Mouse (Mus musculus) brown adipose tissue, adult 24 weeks (tissue): ENCODE measurements around the gene Zfp607b. TPM values are rescaled to one million over a fixed set of nuclear protein-coding genes. Genes with fewer than 3 reads are reported as not detected.

Source experiments
- H3K27ac ChIP-seq: fragments of 200-500 bp; replicated peaks from 2 replicates; pipeline ENCODE4 v1.5.1; 2012; ENCODE audit warnings: low read depth, mild to moderate bottlenecking, low read length
- H3K4me1 ChIP-seq: fragments of 200-500 bp; 2 replicates; pipeline ENCODE4 v1.6.1; 2012; ENCODE audit warnings: low read length, mixed read lengths; ENCODE audit not compliant: control insufficient read depth, insufficient read depth, insufficient read length
- H3K4me3 ChIP-seq: fragments of 200-500 bp; 2 replicates; pipeline ENCODE4 v1.5.1; 2012; ENCODE audit warnings: low read depth, mild to moderate bottlenecking, low read length, moderate library complexity; ENCODE audit not compliant: insufficient read depth
- polyA plus RNA-seq: library from polyadenylated mRNA; stranded (reverse); fragments of >200 nt; gene quantifications from 2 replicates; pipeline ENCODE4 v1.2.4, GENCODE M21; 2012; ENCODE audit not compliant: missing spikeins, insufficient read depth, insufficient read length

Zfp607b gene
- polyA plus RNA-seq, 1 experiment = 3.1 TPM

GRCm38 (mm10) chr7:27673064-27673574 is 16.0 kb upstream of the Zfp607b start:
- H3K27ac ChIP-seq = no peak overlapping the region
- peaks cover 7% of the 10 kb centered on the region; the same call in 1 of the 2 replicates for H3K4me1 ChIP-seq
- peak overlapping the region; percentile 97 for H3K4me3 ChIP-seq

DNA sequence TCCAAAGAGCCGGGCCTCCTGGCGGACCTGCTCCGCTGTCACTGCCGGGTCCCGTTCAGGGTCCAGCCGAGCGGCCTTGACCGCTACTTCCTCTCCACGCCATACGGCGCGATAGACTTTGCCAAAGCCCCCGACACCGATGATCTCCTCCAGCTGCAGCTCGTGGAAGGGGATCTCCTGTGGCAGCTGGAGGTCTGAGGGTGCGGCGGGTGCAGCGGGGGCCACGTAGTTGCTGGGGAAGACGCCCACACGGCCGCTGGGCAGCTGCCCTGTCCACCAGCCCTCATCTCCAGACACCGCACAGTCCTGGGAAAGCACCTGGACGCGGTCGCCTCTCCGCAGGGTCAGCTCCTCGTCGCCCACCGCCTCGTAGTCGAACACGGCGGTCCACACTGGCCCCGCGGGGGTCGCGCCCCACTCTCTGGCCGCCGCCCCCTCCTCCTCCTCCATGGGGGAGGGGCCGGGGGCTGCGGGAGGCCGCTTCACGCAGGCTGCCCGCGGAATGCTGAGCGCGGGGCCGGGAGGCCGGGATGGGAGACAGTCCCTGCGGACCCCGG is 15.5 kb upstream of the Zfp607b start:
- no peak overlapping the region for H3K27ac ChIP-seq
- H3K4me1 ChIP-seq = peaks cover 7% of the 10 kb centered on the region; the same call in 1 of the 2 replicates
- H3K4me3 ChIP-seq = peak overlapping the region; percentile 97

GRCm38 (mm10) chr7:27674195-27674521 is 15.0 kb upstream of the Zfp607b start:
- Histone ChIP-seq H3K4me1 (peaks cover 7% of the 10 kb centered on the region; the same call in 1 of the 2 replicates), H3K27ac (no peak overlapping the region), H3K4me3 (peak overlapping the region; percentile 97)

DNA sequence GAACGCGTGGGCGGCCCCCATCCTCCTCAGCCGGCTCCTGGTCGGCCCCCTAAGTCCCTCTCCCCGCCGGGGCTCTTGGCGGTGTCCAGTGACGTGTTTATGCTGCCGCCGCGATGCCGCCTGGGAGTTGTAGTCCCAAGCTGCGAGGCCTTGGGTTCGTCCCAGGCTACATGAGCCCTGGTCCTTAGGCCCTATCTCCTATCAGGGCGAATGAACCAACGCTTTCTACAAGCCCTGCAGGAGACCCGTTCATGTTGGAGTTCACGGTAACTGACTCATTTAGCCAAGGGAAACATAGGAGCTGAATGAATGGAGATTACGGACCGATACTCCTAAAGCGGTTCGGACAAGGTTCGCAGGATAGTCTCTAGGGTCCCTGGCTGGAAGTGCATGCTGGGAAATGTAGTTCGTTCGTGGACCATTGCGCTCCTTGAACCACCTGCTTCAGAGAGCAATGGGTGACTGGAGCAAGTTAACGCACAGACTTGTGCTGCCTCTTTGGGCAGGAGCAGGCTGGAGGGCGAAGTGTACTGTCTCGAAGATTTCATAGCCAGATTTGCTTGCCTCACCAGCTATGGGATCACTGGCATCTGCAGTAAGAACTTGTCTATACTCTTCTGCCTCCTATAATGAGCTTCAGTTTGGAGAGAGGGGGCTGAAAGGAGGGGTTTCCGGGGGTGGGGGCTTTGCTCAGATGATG is 14.5 kb upstream of the Zfp607b start, which contains the start of gene Map3k10:
Map3k10 (minus strand) TSS at position 77 of the 700 bp plus-strand sequence.
- Histone ChIP-seq H3K4me1 (peaks cover 7% of the 10 kb centered on the region; the same call in 1 of the 2 replicates), H3K4me3 (peak within 1 kb of the TSS; percentile 97), H3K27ac (peak within 1 kb of the TSS; percentile 98)

GRCm38 (mm10) chr7:27675222-27675612 is 13.9 kb upstream of the Zfp607b start:
- no peak overlapping the region for H3K4me3 ChIP-seq
- H3K27ac ChIP-seq = no peak overlapping the region
- H3K4me1 ChIP-seq = peaks cover 7% of the 10 kb centered on the region; the same call in 1 of the 2 replicates

DNA sequence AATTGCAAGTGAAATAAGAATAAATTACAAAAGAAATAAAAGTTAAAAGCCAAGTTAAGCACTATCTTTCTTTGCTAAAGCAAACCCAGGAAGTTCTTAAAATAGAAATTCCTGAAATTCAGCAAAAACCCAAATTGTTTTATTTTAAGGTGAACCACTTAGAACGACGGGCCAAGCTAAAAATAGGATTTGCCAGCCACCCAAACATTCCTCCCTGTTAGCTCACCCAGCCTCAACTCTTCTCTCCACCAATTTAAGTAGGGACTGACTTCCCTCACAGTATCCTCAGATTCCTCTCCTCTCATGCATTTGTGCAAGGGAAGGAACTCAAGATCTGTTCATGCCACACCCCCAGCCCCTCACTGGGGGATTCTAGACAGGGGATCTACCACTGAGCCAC is 5.9 kb upstream of the Zfp607b start:
- Histone ChIP-seq H3K4me3 (no peak overlapping the region), H3K27ac (no peak overlapping the region), H3K4me1 (no peaks in the 10 kb centered on the region)

- H3K4me1 ChIP-seq = no peaks in the 10 kb centered on the region
- H3K4me3 ChIP-seq = no peak overlapping the region
These were observed 3.9 kb upstream of the Zfp607b start for GRCm38 (mm10) chr7:27685220-27685619.

DNA sequence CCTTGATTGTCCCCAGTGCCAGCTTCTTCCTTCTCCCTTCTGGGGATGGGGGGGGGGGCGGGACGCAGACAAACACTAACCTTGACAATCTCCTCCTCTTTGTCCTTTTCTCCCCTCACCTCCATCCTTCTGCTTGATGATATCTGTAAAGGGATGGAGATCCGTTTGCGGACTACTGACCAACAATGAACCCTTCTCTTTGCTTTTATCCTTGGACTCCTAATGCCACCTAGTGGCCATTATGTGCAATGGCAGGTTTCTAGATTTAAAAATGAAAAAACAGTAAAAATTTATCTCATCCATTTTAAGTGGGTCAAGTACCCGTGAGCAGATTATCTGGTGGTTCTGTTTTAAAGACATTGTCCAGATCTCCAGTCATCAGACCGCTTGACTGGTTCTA is 3.5 kb upstream of the Zfp607b start:
- H3K4me3 ChIP-seq = no peak overlapping the region
- H3K27ac ChIP-seq = no peak overlapping the region
- no peaks in the 10 kb centered on the region for H3K4me1 ChIP-seq

More at GRCm38 (mm10) chr7:27685220-27685619, 3.9 kb upstream of the Zfp607b start:
- no peak overlapping the region for H3K27ac ChIP-seq

DNA sequence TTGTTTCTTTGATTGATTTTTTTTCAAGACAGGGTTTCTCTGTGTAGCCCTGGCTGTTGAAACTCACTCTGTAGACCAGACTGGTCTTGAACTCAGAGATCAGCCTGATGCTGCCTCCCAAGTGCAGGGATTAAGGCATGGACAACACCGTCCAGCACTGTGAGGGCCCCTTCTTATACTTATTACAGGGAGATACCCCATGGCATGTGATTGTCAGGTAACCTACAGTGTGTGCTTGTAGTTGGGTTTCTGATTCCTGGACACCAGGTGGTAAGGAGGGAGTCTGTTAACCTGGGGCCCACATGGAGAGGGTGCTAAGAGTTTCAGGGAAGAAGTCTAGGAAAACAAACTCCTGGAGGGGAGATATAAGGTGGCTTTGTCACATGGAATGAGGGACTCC is 2.1 kb upstream of the Zfp607b start:
- no peaks in the 10 kb centered on the region for H3K4me1 ChIP-seq
- no peak overlapping the region for H3K27ac ChIP-seq
- no peak overlapping the region for H3K4me3 ChIP-seq

DNA sequence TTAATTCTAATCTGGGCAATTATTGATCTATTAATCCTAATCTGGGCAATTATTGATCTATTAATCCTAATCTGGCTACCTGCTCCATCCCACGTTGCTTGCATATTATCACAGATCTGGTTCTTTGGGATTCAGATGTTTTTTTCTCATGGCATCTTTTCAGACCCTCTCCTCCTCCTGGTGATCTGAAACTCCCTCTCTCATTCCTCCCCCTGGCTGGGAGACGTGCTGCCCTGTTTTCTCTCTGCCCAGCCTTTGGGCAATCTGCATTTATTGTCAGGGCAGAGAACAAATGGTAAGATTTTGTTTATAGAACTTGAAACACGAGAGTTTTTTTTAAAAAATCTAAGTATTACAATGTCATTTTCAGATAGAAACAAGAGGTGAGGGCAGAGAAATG is 1.3 kb upstream of the Zfp607b start:
- Histone ChIP-seq H3K4me3 (no peak overlapping the region), H3K27ac (no peak overlapping the region), H3K4me1 (no peaks in the 10 kb centered on the region)

DNA sequence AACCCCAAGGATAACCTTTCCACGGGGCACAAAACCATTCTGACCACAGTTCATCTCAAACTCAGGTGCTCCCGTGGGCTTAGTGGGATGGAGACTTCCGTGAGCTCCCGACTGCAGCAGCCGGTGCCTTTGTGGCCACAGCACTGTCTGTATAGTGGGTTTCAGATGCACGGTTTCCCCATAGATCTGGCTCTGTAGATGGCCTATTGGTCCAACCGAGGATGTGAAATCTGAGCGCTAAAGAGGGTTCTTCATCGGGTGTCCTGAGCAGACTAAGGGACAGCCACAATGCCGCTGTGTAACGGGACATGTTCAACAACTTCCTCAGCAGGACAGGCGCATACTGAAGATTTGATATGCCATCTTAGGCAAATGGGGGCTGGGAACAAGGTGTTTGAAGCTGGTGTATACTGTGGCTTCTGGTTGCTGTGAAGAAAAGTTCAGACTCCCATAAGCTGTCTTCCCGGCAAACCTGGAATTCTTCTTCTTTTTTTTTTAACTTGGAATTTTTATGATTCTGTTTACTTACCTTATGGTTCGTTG is 823 bp upstream of the Zfp607b start:
- no peaks in the 10 kb centered on the region for H3K4me1 ChIP-seq
- no peak overlapping the region for H3K27ac ChIP-seq
- peak overlapping the region; percentile 8; the same call in 1 of the 2 replicates for H3K4me3 ChIP-seq

- Histone ChIP-seq H3K27ac (no peak overlapping the region), H3K4me3 (no peak overlapping the region), H3K4me1 (no peaks in the 10 kb centered on the region)
These were observed 1.9 kb downstream of the Zfp607b start for GRCm38 (mm10) chr7:27691076-27691475.

- Histone ChIP-seq H3K27ac (no peak overlapping the region), H3K4me1 (no peaks in the 10 kb centered on the region), H3K4me3 (no peak overlapping the region)
These were observed 7.6 kb downstream of the Zfp607b start for GRCm38 (mm10) chr7:27696711-27697110.

DNA sequence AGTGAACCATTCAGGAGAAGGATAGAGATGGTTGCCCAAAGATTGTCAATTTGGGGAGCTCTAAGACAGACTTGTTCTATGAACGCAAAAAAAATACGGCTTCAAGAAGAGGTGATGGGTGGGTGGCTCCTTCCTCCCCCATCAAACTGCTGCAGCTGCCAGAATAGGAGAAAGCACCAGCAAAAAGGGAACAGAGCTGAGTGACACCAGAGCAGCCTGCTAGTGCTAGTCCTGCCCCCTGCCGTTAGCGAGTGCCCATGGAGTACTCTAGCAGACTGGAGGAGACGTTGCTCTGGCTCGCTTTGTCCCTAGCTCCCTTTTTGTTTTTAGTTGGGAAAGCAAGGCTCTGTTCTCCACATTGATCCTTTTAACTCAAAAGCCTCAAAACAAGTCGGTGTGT is 21.3 kb downstream of the Zfp607b start:
- Histone ChIP-seq H3K27ac (no peak overlapping the region), H3K4me3 (no peak overlapping the region), H3K4me1 (no peaks in the 10 kb centered on the region)

DNA sequence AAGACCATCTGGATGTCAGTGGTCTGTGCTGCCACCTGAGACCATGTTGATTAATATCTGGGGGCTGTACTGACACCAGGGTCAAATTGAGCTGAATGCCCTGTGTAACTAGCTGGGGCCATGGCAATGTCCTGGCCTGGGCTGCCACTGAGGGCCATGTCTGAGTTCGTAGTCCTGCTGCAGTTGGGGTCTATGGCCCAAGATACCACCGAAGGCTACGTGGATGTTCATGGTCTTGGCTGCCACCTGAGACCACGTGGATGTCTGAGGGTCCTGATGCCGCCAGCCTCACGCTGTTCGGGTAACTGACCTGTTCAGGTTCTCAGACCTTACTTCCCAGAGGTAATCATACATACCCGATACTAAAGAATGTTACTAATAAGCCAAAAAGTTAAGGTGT is 32.8 kb downstream of the Zfp607b start:
- H3K4me3 ChIP-seq = no peak overlapping the region
- H3K27ac ChIP-seq = no peak overlapping the region
- no peaks in the 10 kb centered on the region for H3K4me1 ChIP-seq
